Mouse (Mus musculus) left cerebral cortex, postnatal 25 days (tissue): ENCODE data around the gene Eno4. TPM values are rescaled to one million over a fixed set of nuclear protein-coding genes. Genes with fewer than 3 reads are reported as not detected.
A peak's percentile ranks its signal among the peaks of the same experiment; 100 is the strongest.

Experiments used
- DNase-seq, 2 experiments: peaks; one replicate each; pipeline ENCODE4 v3.0.0; 2022; ENCODE audit warnings: low spot score in 2 of 2, mixed read lengths in 1 of 2
- intact Hi-C: fragments of 180-260 bp; cut with DNase I; formaldehyde crosslinking; loops from one replicate; pipeline ENCODE4 v1.15.1; 2025
- microRNA-seq, 2 experiments: library from miRNA; unstranded; fragments of <30 nt; microRNA quantifications; one replicate each; pipeline ENCODE4 v1.2.0; 2022
- total RNA-seq, 2 experiments: library from RNA; stranded (reverse); gene quantifications; 2 replicates each; pipeline ENCODE4 v1.2.3; 2021

Gene Eno4
- total RNA-seq, 2 experiments from 2014 or later, result 2.2 to 2.3 TPM

DNA sequence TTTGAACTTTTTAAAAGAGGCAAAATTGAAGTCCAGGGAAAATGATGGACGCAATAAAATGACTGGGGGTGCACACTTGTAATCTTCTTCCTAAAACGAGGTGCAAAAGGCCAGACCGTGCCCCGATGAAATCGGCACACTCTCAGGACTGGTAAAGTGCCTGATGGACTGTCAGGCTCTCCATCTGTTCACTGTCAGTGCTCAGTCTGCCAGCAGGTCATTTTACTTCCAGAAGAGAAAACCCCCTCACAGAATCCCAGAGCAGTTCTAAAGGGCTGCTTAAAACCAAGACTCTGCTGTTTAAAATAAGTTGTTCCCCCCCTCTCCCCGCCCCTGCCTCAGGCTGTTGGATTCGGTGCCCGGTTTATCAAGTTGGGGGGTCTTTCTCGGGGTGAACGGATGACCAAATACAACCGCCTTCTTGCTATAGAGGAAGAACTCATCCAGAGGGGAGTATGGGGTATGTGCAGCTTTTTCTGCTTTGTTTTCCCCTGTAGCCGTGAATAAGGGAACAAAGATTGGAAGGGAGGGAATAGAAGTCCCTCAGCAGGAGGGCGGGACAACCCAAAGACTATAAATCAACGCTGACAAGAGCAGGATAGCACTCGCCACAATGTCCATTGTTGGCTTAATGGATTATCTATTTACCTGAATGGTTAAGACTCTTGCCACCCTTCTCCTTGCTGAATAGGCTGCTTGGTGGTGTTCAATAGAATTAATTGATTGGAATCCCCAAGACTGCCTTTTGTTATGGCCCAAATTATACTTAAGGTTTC, 25.7 kb downstream of the Eno4 start:
- intact Hi-C loops, result no loop called here
- no peak for DNase-seq

GRCm38 (mm10) chr19:58970826-58971225, 27.6 kb downstream of the Eno4 start:
- DNase-seq, result no peak
- intact Hi-C loops, result no loop called here

DNA sequence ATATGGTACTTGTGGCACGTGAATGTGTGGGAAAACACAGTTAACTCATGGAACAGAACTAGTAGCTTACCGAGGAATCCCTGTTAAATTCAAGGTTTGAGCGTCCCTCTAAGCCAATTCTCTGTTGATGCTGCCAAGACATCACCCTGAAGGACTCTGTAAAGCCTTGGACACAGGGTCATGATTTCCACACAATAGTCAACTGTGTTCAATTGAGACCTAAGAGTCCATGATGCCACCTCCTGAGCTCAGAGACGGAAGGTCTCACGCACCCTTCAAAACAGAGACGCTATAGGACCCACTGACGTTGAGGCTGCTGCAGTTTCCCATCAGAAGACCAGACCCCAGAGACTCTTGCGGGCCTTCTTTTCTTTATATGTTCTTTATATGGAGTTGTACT, 30.9 kb downstream of the Eno4 start:
- intact Hi-C loops, result no loop called here
- DNase-seq, result no peak

- no peak for DNase-seq
- intact Hi-C loops, result no loop called here
Measured at GRCm38 (mm10) chr19:58975216-58975863, 32.1 kb downstream of the Eno4 start.

GRCm38 (mm10) chr19:58978401-58979171, 35.4 kb downstream of the Eno4 start:
- DNase-seq, result peak; percentile 51 to 71
- intact Hi-C loops, result no loop called here

DNA sequence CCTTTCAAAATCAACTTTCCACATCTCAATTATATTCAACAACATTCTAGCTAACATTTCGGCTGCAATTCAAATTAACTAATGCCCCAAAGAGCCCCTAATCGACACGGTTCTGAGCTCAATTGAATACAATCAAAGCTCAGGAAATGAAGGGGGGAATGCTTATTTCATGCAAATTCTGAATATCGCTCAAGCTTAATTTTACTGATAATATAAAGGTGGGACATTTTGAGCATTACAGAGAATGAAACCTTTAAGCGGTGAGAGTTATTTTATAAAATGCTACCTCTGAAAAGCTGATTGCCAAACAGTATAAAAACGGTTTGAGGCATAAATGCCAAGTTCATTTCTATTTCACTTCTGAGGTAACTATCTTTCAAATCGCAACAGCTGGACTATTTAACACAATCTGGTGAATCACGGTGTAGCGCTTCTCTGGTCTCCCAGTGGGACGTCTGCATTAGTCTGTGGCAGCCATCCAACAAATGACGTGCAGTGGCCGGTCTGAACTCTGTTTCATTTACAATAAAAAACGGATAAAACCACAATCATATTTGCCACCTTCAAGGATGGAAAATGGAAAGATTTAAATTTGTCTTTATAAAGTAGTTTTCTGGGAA, 36.3 kb downstream of the Eno4 start:
- DNase-seq, result peak; percentile 20 to 34
- intact Hi-C loops, result no loop called here

- no peak for DNase-seq
- intact Hi-C loops, result no loop called here
Measured at GRCm38 (mm10) chr19:58980056-58980440, 36.8 kb downstream of the Eno4 start.

- no peak for DNase-seq
- intact Hi-C loops, result no loop called here
Measured at GRCm38 (mm10) chr19:58981571-58981970, 38.3 kb downstream of the Eno4 start.

DNA sequence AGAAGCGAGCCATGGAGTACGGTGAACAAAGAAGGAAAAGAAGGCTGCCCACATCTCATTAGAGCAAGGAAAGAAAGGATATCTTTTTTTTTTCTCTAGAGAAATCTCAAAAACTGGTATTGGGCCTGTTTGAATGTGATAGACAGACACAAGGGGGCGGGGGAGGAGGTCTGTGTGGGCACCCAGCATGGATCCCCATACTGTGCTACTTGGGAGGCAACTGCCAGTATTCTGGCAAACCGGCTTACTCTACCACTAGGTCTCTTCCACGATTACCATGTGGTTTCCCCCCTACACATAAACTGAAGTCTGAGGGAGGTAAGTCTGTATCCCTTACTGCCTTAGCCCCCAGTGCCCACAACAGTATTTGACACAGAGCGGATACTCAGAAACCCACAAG, 59.6 kb downstream of the Eno4 start:
- no peak for DNase-seq
- intact Hi-C loops, result no loop called here

DNA sequence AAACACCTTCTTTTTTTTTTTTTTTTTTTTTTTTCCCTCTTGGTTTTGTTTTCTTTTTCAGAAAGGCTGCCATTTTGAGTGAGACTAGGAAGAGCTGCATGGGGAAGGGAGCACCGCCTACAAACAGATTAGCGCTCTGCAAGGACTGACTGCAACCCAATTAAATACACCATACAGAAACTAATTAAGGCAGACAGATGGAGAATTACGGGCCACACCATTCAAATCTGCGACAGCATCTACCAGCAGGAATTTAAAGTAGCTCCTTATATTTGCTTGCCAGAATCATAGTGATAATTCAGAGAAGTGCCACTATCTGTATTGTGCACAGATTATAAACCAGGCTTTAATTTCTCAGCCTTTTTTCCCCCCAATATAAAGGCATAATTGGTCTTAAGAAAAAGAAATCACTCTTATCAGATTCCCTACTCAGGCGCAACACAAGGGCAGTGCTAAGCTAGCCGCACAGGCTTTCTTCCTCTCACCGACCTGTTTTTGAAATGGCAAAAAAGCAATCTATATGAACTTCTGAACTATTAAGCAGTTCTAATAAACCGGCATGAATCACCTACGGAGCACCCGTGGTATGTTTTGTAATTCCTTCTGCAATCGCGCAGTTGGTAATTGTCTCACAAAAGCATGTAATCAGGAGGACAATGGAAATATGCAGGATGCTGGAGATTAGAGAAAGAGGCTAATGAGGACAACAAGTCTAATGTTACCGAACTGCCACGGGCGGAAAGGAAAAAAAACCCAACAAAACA, 63.5 kb downstream of the Eno4 start:
- DNase-seq, result peak; percentile 19 to 79
- intact Hi-C loops, result no loop called here

- intact Hi-C loops, result no loop called here
- DNase-seq, result peak; percentile 21 to 50
Measured at GRCm38 (mm10) chr19:59010802-59011201, 67.6 kb downstream of the Eno4 start.

Small RNA genes within 50 kb of the gene (microRNA-seq; reads per million reads assigned to microRNA genes)
- 17.5 to 18.3 reads per million in 2 experiments for gene Mir3086

Other genes with a start within 250 kb of the Eno4 start
- gene Pnliprp1, start 214.5 kb upstream of the Eno4 start, total RNA-seq, result not detected
- not detected for gene Pnliprp2, start 183.7 kb upstream of the Eno4 start, total RNA-seq
- gene 1700019N19Rik, start 149.0 kb upstream of the Eno4 start, total RNA-seq, result under 1 TPM; 0.34 to 0.39 TPM
- 100 to 1,000 TPM; 211 to 218 TPM for gene Hspa12a, start 229 bp downstream of the Eno4 start, total RNA-seq
- gene Shtn1, start 132.7 kb downstream of the Eno4 start, total RNA-seq, result 10 to 100 TPM; 18.7 to 19.3 TPM
- gene Vax1, start 226.6 kb downstream of the Eno4 start, total RNA-seq, result 1 to 10 TPM; 1.4 to 1.7 TPM